Comparison of ENCODE assay signal across 27 mouse cellular contexts in the genomic region with DNA sequence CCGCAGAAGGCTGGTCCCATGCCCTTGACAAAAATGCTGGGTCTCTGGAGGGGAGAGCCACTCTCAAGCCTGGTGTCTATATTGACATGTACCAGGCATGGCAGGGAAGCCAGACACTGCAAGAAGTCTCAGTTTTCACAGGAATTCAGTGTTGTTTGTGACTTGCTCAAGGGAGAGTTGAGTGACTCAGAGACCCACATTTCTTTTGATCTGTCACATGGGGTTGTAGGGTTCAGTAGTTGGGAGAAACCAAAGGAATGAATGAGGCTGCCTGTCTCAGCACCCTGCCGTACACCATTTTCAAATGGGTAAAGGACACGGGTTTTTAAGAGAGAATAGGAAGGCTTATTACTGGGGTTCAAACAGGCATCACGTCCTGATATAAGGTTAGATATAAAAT. TPM values are rescaled to one million over a fixed set of nuclear protein-coding genes. Genes with fewer than 3 reads are reported as not detected.
DNase-seq lines count a peak whose midpoint lies in the region; ATAC-seq and TF ChIP-seq lines count a peak whose summit lies in the region.
"Had no signal": no experiment of that assay in that cellular context is flagged by ENCODE, and none has a peak within 500 bp of the region (broad histone marks: within the 10 kb centered on the region; RNA-seq: fewer than 3 reads in every experiment).

No protein-coding gene starts in this region.

- intact Hi-C loops in heart, postnatal 36 days (cut with DNase I), result no loop called here

- TF ChIP-seq EP300 in heart, postnatal 0 days (IDR thresholded peaks at IDR 0.05; ENCODE audit: low read depth), result no peak

- no peak overlapping the region for H3K4me3 ChIP-seq in heart, embryonic 12.5 days
- H3K4me3 ChIP-seq in heart, postnatal 0 days (ENCODE audit: low read depth, low read length), result no peak overlapping the region
- H3K4me3 ChIP-seq: kidney, embryonic 15.5 days; limb, embryonic 13.5 days; neural tube, embryonic 13.5 days had no signal

- no peaks in the 10 kb centered on the region for H3K9me3 ChIP-seq in heart, embryonic 12.5 days (replicated peaks)
- no peaks in the 10 kb centered on the region for H3K9me3 ChIP-seq in heart, postnatal 0 days (replicated peaks; ENCODE audit: control insufficient read depth, low read length)
- H3K9me3 ChIP-seq: kidney, embryonic 15.5 days; limb, embryonic 13.5 days; neural tube, embryonic 13.5 days had no signal

- peak overlapping the region; percentile 95 for H3K27ac ChIP-seq in heart, embryonic 12.5 days (ENCODE audit: poor library complexity, severe bottlenecking)
- H3K27ac ChIP-seq in heart, postnatal 0 days (ENCODE audit: low read depth), result peak overlapping the region; percentile 84
- H3K27ac ChIP-seq: kidney, embryonic 15.5 days; limb, embryonic 13.5 days; neural tube, embryonic 13.5 days had no signal

- H3K27me3 ChIP-seq in heart, embryonic 12.5 days (replicated peaks), result no peaks in the 10 kb centered on the region
- no peaks in the 10 kb centered on the region for H3K27me3 ChIP-seq in heart, postnatal 0 days (ENCODE audit: control insufficient read depth, insufficient read depth, low read length)
- H3K27me3 ChIP-seq: kidney, embryonic 15.5 days; limb, embryonic 13.5 days; neural tube, embryonic 13.5 days; Patski had no signal

- TF ChIP-seq CTCF in heart, postnatal 0 days (IDR thresholded peaks at IDR 0.05; ENCODE audit: low read depth), result no peak

- H3K36me3 ChIP-seq in heart, embryonic 12.5 days, result peaks cover 54% of the 10 kb centered on the region
- peaks cover 34% of the 10 kb centered on the region for H3K36me3 ChIP-seq in heart, postnatal 0 days (replicated peaks; ENCODE audit: control insufficient read depth, insufficient read depth, low read length)
- H3K36me3 ChIP-seq: kidney, embryonic 15.5 days; limb, embryonic 13.5 days; neural tube, embryonic 13.5 days had no signal

- no peak for ATAC-seq in heart, embryonic 12.5 days (ENCODE audit: insufficient number of reproducible peaks, low FRiP score)
- ATAC-seq in heart, postnatal 0 days (ENCODE audit: insufficient read depth, low read depth), result no peak
- ATAC-seq: forebrain, embryonic 14.5 days; hindbrain, embryonic 16.5 days; midbrain, embryonic 16.5 days; Patski had no signal

- no peak overlapping the region for H3K4me2 ChIP-seq in heart, embryonic 12.5 days
- H3K4me2 ChIP-seq in heart, postnatal 0 days (ENCODE audit: low read depth, low read length), result no peak overlapping the region
- H3K4me2 ChIP-seq: kidney, embryonic 15.5 days; limb, embryonic 13.5 days; liver, embryonic 11.5 days; midbrain, embryonic 11.5 days; neural tube, embryonic 13.5 days had no signal

- peaks cover 91% of the 10 kb centered on the region for H3K4me1 ChIP-seq in heart, embryonic 12.5 days (replicated peaks)
- H3K4me1 ChIP-seq in heart, postnatal 0 days (ENCODE audit: control insufficient read depth, insufficient read depth), result peaks cover 75% of the 10 kb centered on the region
- H3K4me1 ChIP-seq: limb, embryonic 13.5 days; neural tube, embryonic 13.5 days had no signal

- peak overlapping the region; percentile 64 for H3K9ac ChIP-seq in heart, embryonic 12.5 days
- H3K9ac ChIP-seq in heart, postnatal 0 days (replicated peaks; ENCODE audit: low read depth, low read length), result no peak overlapping the region
- H3K9ac ChIP-seq: kidney, embryonic 15.5 days; limb, embryonic 13.5 days; neural tube, embryonic 13.5 days had no signal

- 58% methylated on average over 4 of the region's 4 CpGs for WGBS in heart, embryonic 12.5 days
- WGBS in heart, postnatal 0 days, result 62% methylated on average over 4 of the region's 4 CpGs

- DNase-seq in heart, postnatal 36 days, result no peak
- no peak for DNase-seq in heart, postnatal 0 days (ENCODE audit: low spot score)
- no peak for DNase-seq in heart, adult 11 months
- peak; percentile 19 for DNase-seq in 3134 (ENCODE audit: extremely low read depth, insufficient read length, low spot score)
- DNase-seq in Muller cell, postnatal 12 days (ENCODE audit: inconsistent ontology term), result peak; percentile 62
- no peak for DNase-seq in adrenal gland, postnatal 14 days
- DNase-seq: adrenal gland, postnatal 10 days; B cell, adult 2 months; cerebellum, adult 11 months; cerebellum, adult 9-10 months; cerebellum, postnatal 36 days; gastrocnemius, postnatal 14 days; kidney, adult 18-20 months; kidney, postnatal 25 days; right cerebral cortex, postnatal 4 days; thymus, postnatal 4 days had no signal

RNA-seq across cellular contexts. Expression of gene Mical2, which starts 33.6 kb away (rescaled TPM):
- 156 and 163 TPM in 2 replicates for polyA plus RNA-seq in heart, embryonic 12.5 days (2016; fragmentation: Nextera tagmentation; extraction: Ambion mirVana)
- total RNA-seq in heart, postnatal 36 days (2021), result 100 to 1,000 TPM in 1 of 2 experiments, 10 to 100 TPM in 1; 80.8 to 101 TPM
- 136 and 169 TPM in 2 replicates for total RNA-seq in heart, postnatal 0 days (2014; rRNA removed; ENCODE audit: low replicate concordance)
- 59.9 and 78.1 TPM in 2 replicates for polyA plus RNA-seq in heart, postnatal 0 days (2015; fragmentation: Nextera tagmentation; extraction: Ambion mirVana)
- total RNA-seq in adrenal gland, postnatal 14 days (2021), result 16.5 TPM in 2 replicates
- total RNA-seq: CH12.LX had no signal

Comparison
In these comparisons a context has a peak if more than half of its experiments do, and no peak if none do; other contexts are left out.
1. DNase-seq: peak in 3134 (single experiment) and Muller cell, postnatal 12 days (single experiment); none in heart, postnatal 36 days (0 of 2), heart, postnatal 0 days (single experiment), heart, adult 11 months (single experiment) and adrenal gland, postnatal 14 days (single experiment).